Mouse (Mus musculus) hindbrain, postnatal 0 days (tissue): Measurements from ENCODE around the gene Dab2. TPM values are rescaled to one million over a fixed set of nuclear protein-coding genes. Genes with fewer than 3 reads are reported as not detected.

Experiments used
- ATAC-seq: fragments of 200-750 bp; cut with Nextera tagmentation; 2 replicates; pipeline ENCODE4 v1.8.0; 2017; ENCODE audit warnings: mild to moderate bottlenecking, moderate TSS enrichment, moderate library complexity
- DNase-seq: peaks from one replicate; pipeline ENCODE4 v3.0.0-alpha.2; 2015; ENCODE audit warnings: low spot score
- H3K27ac ChIP-seq: fragments of 300-500 bp; sonication (generic); 2 replicates; pipeline ENCODE4 v1.5.1; 2014; ENCODE audit warnings: mild to moderate bottlenecking
- H3K27me3 ChIP-seq: fragments of 300-500 bp; sonication (generic); 2 replicates; pipeline ENCODE4 v1.6.1; 2014; ENCODE audit warnings: low read length, mixed read lengths; ENCODE audit not compliant: insufficient read depth
- H3K36me3 ChIP-seq: fragments of 300-500 bp; sonication (generic); 2 replicates; pipeline ENCODE4 v1.6.1; 2014; ENCODE audit warnings: low read length, mixed read lengths; ENCODE audit not compliant: insufficient read depth
- H3K4me1 ChIP-seq: fragments of 300-500 bp; sonication (generic); 2 replicates; pipeline ENCODE4 v1.6.1; 2014; ENCODE audit warnings: antibody characterized with exemption, low read length, mixed read lengths; ENCODE audit not compliant: insufficient read depth
- H3K4me2 ChIP-seq: fragments of 300-500 bp; sonication (generic); 2 replicates; pipeline ENCODE4 v1.6.1; 2014; ENCODE audit warnings: low read depth, mild to moderate bottlenecking, low read length, moderate library complexity, mixed read lengths
- H3K4me3 ChIP-seq: fragments of 300-500 bp; sonication (generic); 2 replicates; pipeline ENCODE4 v1.5.1; 2014; ENCODE audit warnings: low read length
- H3K9ac ChIP-seq: fragments of 300-500 bp; sonication (generic); replicated peaks from 2 replicates; pipeline ENCODE4 v1.6.1; 2014; ENCODE audit warnings: mild to moderate bottlenecking, low read length, moderate library complexity, mixed read lengths
- H3K9me3 ChIP-seq: fragments of 300-500 bp; sonication (generic); 2 replicates; pipeline ENCODE4 v1.6.1; 2016; ENCODE audit warnings: low read length, mixed read lengths
- CTCF ChIP-seq: IDR thresholded peaks from 2 replicates; pipeline ENCODE4 v1.5.1; 2016; ENCODE audit warnings: antibody characterized with exemption, control low read depth, low read depth
- WGBS: fragments of 180-500 bp; shearing (Covaris S2); extraction: QIAGEN DNeasy Blood & Tissue Kit; methylation state at CpG from one replicate; pipeline ENCODE4 v1.1.7; 2014; 5-methylcytosine and 5-hydroxymethylcytosine counted together
- polyA plus RNA-seq: library from polyadenylated mRNA; unstranded; fragments of >200 nt; fragmentation: Nextera tagmentation; extraction: Ambion mirVana; gene quantifications from 2 replicates; pipeline ENCODE4 v1.2.1, GENCODE M21; 2015
- total RNA-seq: library from RNA; depleted of rRNA; stranded (reverse); fragments of >200 nt; gene quantifications from 2 replicates; pipeline ENCODE4 v1.2.3, GENCODE M21; 2014

The Dab2 gene
- total and polyA plus RNA-seq, 2 experiments from 2014 or later: 17.3 to 18.2 TPM

GRCm38 (mm10) chr15:6322311-6322710 is 22.7 kb downstream of the Dab2 start:
- WGBS: 46% methylated on average over 5 of the region's 5 CpGs

GRCm38 (mm10) chr15:6323577-6323976 is 24.0 kb downstream of the Dab2 start:
- 67% methylated on average over 7 of the region's 7 CpGs for WGBS
- H3K9ac ChIP-seq: no peak overlapping the region
- TF ChIP-seq CTCF: no peak
- no peaks in the 10 kb centered on the region for H3K4me1 ChIP-seq
- no peak overlapping the region for H3K4me3 ChIP-seq
- no peak overlapping the region for H3K27ac ChIP-seq
- ATAC-seq (no peak), DNase-seq (peak; percentile 3)
- no peaks in the 10 kb centered on the region for H3K36me3 ChIP-seq
- H3K27me3 ChIP-seq: no peaks in the 10 kb centered on the region
- H3K9me3 ChIP-seq: no peaks in the 10 kb centered on the region
- H3K4me2 ChIP-seq: no peak overlapping the region

More at GRCm38 (mm10) chr15:6322311-6322710, 22.7 kb downstream of the Dab2 start:
- Histone ChIP-seq H3K36me3 (no peaks in the 10 kb centered on the region), H3K4me3 (no peak overlapping the region), H3K27ac (no peak overlapping the region), H3K27me3 (no peaks in the 10 kb centered on the region), H3K4me1 (no peaks in the 10 kb centered on the region), H3K4me2 (no peak overlapping the region), H3K9ac (no peak overlapping the region), H3K9me3 (no peaks in the 10 kb centered on the region)
- DNase-seq (no peak), ATAC-seq (no peak)
- no peak for TF ChIP-seq CTCF

- Histone ChIP-seq H3K27me3 (no peaks in the 10 kb centered on the region), H3K4me1 (no peaks in the 10 kb centered on the region), H3K9ac (no peak overlapping the region), H3K36me3 (no peaks in the 10 kb centered on the region), H3K4me3 (no peak overlapping the region), H3K4me2 (no peak overlapping the region), H3K9me3 (no peaks in the 10 kb centered on the region), H3K27ac (no peak overlapping the region)
- DNase-seq: no peak
- TF ChIP-seq CTCF: no peak
- ATAC-seq: no peak
- 84% methylated on average over 4 of the region's 4 CpGs for WGBS
Observed at GRCm38 (mm10) chr15:6325443-6325842, 25.9 kb downstream of the Dab2 start.

GRCm38 (mm10) chr15:6326011-6326410 is 26.4 kb downstream of the Dab2 start:
- TF ChIP-seq CTCF: no peak
- H3K4me2 ChIP-seq: no peak overlapping the region
- H3K36me3 ChIP-seq: no peaks in the 10 kb centered on the region
- no peaks in the 10 kb centered on the region for H3K4me1 ChIP-seq
- no peaks in the 10 kb centered on the region for H3K27me3 ChIP-seq
- H3K9ac ChIP-seq: no peak overlapping the region
- ATAC-seq: 0 out of 2 replicates have a peak, but pooled peaks have one; percentile 10
- H3K27ac ChIP-seq: no peak overlapping the region
- 71% methylated on average over 4 of the region's 4 CpGs for WGBS
- no peak overlapping the region for H3K4me3 ChIP-seq
- H3K9me3 ChIP-seq: no peaks in the 10 kb centered on the region
- no peak for DNase-seq

GRCm38 (mm10) chr15:6331380-6331779 is 31.8 kb downstream of the Dab2 start:
- no peak for ATAC-seq

GRCm38 (mm10) chr15:6334664-6335206 is 35.1 kb downstream of the Dab2 start:
- no peak for TF ChIP-seq CTCF
- no peak overlapping the region for H3K4me3 ChIP-seq
- WGBS: 94% methylated on average over 1 of the region's 1 CpGs
- H3K27me3 ChIP-seq: no peaks in the 10 kb centered on the region
- DNase-seq: no peak
- H3K9ac ChIP-seq: no peak overlapping the region
- no peak overlapping the region for H3K27ac ChIP-seq
- H3K9me3 ChIP-seq: no peaks in the 10 kb centered on the region
- H3K4me1 ChIP-seq: no peaks in the 10 kb centered on the region
- no peak for ATAC-seq
- no peak overlapping the region for H3K4me2 ChIP-seq
- no peaks in the 10 kb centered on the region for H3K36me3 ChIP-seq

More at GRCm38 (mm10) chr15:6331380-6331779, 31.8 kb downstream of the Dab2 start:
- Histone ChIP-seq H3K4me1 (no peaks in the 10 kb centered on the region), H3K36me3 (no peaks in the 10 kb centered on the region), H3K27ac (no peak overlapping the region), H3K4me2 (no peak overlapping the region), H3K4me3 (no peak overlapping the region), H3K9me3 (no peaks in the 10 kb centered on the region), H3K9ac (no peak overlapping the region), H3K27me3 (no peaks in the 10 kb centered on the region)
- DNase-seq: no peak
- WGBS: 70% methylated on average over 2 of the region's 2 CpGs
- no peak for TF ChIP-seq CTCF

GRCm38 (mm10) chr15:6339767-6340166 is 40.2 kb downstream of the Dab2 start:
- no peak for DNase-seq
- Histone ChIP-seq H3K27ac (no peak overlapping the region), H3K9ac (no peak overlapping the region), H3K4me2 (no peak overlapping the region), H3K9me3 (no peaks in the 10 kb centered on the region), H3K36me3 (no peaks in the 10 kb centered on the region), H3K27me3 (no peaks in the 10 kb centered on the region), H3K4me1 (no peaks in the 10 kb centered on the region), H3K4me3 (no peak overlapping the region)
- TF ChIP-seq CTCF: no peak
- 64% methylated on average over 5 of the region's 5 CpGs for WGBS
- 0 out of 2 replicates have a peak, but pooled peaks have one; percentile 61 for ATAC-seq
